In the genomic region with DNA sequence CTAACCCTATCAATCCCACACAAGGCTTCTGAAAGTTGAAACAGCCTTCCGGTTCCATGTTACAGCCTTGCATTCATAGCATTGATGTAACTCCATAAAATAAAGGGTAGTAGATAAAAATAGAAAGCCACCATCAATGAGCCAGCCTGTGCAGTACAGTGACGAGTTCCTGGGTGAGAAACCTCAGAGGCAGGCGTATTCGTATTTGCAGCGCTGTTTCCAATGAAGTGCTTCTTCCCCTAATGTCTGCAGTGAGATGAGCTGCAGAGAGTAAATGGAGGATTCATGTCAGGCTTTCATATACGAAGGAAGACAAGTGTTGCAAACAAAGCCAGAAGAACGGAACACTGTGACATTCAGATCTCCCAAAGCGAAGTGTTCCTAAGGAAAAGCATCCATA, we compare ENCODE assay signal across 25 mouse cellular contexts. TPM values are rescaled to one million over a fixed set of nuclear protein-coding genes. Genes with fewer than 3 reads are reported as not detected.
"Had no signal": no experiment of that assay in that cellular context is flagged by ENCODE, and none has a peak within 500 bp of the region (broad histone marks: within the 10 kb centered on the region; RNA-seq: fewer than 3 reads in every experiment).

No protein-coding gene starts in this region.

- H3K4me1 ChIP-seq: lung, embryonic 15.5 days; megakaryocyte, embryonic 14.5 days; midbrain, embryonic 13.5 days; midbrain, embryonic 15.5 days; neural tube, embryonic 12.5 days; stomach, embryonic 15.5 days had no signal

- H3K9me3 ChIP-seq: lung, embryonic 15.5 days; neural tube, embryonic 12.5 days; stomach, embryonic 15.5 days had no signal

- H3K27me3 ChIP-seq: lung, embryonic 15.5 days; megakaryocyte, embryonic 14.5 days; midbrain, embryonic 13.5 days; midbrain, embryonic 15.5 days; neural tube, embryonic 12.5 days; stomach, embryonic 15.5 days had no signal

- ATAC-seq: liver, postnatal 0 days; lung, postnatal 0 days; midbrain, embryonic 13.5 days; midbrain, embryonic 15.5 days had no signal

- H3K27ac ChIP-seq: lung, embryonic 15.5 days; macrophage; midbrain, embryonic 13.5 days; midbrain, embryonic 15.5 days; neural tube, embryonic 12.5 days; stomach, embryonic 15.5 days; stomach, postnatal 0 days had no signal

- H3K4me2 ChIP-seq: lung, embryonic 15.5 days; midbrain, embryonic 11.5 days; midbrain, embryonic 13.5 days; midbrain, embryonic 15.5 days; neural tube, embryonic 12.5 days; stomach, embryonic 15.5 days had no signal

- H3K9ac ChIP-seq: liver, postnatal 0 days; lung, embryonic 15.5 days; midbrain, embryonic 13.5 days; midbrain, embryonic 15.5 days; neural tube, embryonic 12.5 days; stomach, embryonic 15.5 days had no signal

- H3K4me3 ChIP-seq: lung, embryonic 15.5 days; megakaryocyte, embryonic 14.5 days; midbrain, embryonic 13.5 days; midbrain, embryonic 15.5 days; neural tube, embryonic 12.5 days; stomach, embryonic 15.5 days had no signal

- H3K36me3 ChIP-seq: lung, embryonic 15.5 days; midbrain, embryonic 13.5 days; midbrain, embryonic 15.5 days; neural tube, embryonic 12.5 days; stomach, embryonic 15.5 days had no signal

- DNase-seq: liver, postnatal 0 days; lung, adult 2 months; lung, postnatal 14 days; lung, postnatal 36 days; right cerebral cortex, postnatal 25 days; thymus, adult 18-20 months; thymus, postnatal 14 days; thymus, postnatal 36 days had no signal

RNA-seq across cellular contexts. Expression of gene Plcz1, which starts 27.9 kb away (rescaled TPM):
- total RNA-seq: megakaryocyte progenitor cell, adult 5-6 weeks; monocyte, adult 5-6 weeks; neutrophil, adult 5-6 weeks had no signal
- polyA plus RNA-seq: liver, postnatal 0 days; lung, adult 2 months; lung, embryonic 15.5 days; lung, postnatal 0 days; macrophage; midbrain, embryonic 11.5 days; midbrain, embryonic 13.5 days; neural tube, embryonic 12.5 days; neural tube, embryonic 14.5 days; spleen, adult 2 months; stomach, embryonic 15.5 days; stomach, postnatal 0 days had no signal

RNA-seq across cellular contexts. Expression of gene Capza3, which starts 28.1 kb away (rescaled TPM):
- total RNA-seq: megakaryocyte progenitor cell, adult 5-6 weeks; midbrain, postnatal 0 days; monocyte, adult 5-6 weeks; neutrophil, adult 5-6 weeks had no signal
- polyA plus RNA-seq: liver, postnatal 0 days; lung, adult 2 months; lung, embryonic 15.5 days; lung, postnatal 0 days; macrophage; midbrain, embryonic 11.5 days; midbrain, embryonic 13.5 days; midbrain, embryonic 15.5 days; midbrain, postnatal 0 days; neural tube, embryonic 12.5 days; neural tube, embryonic 14.5 days; spleen, adult 2 months; stomach, embryonic 15.5 days; stomach, postnatal 0 days; thymus, postnatal 0 days had no signal
